Mouse (Mus musculus) kidney, postnatal 0 days (tissue): ENCODE results near the gene Casq2. TPM values are rescaled to one million over a fixed set of nuclear protein-coding genes. Genes with fewer than 3 reads are reported as not detected.

Experiments used
- ATAC-seq: fragments of 200-750 bp; cut with Nextera tagmentation; replicated peaks from 2 replicates; pipeline ENCODE4 v1.8.0; 2017; ENCODE audit warnings: low read depth, moderate number of reproducible peaks, moderate TSS enrichment, moderate library complexity; ENCODE audit not compliant: low FRiP score
- DNase-seq: peaks from one replicate; pipeline ENCODE4 v3.0.0-alpha.2; 2016; ENCODE audit warnings: low spot score
- H3K27ac ChIP-seq: fragments of 300-500 bp; sonication (generic); 2 replicates; pipeline ENCODE4 v1.5.1; 2014; ENCODE audit warnings: mild to moderate bottlenecking
- H3K27me3 ChIP-seq: fragments of 300-500 bp; sonication (generic); 2 replicates; pipeline ENCODE4 v1.6.1; 2014; ENCODE audit warnings: low read length, mixed read lengths; ENCODE audit not compliant: insufficient read depth
- H3K36me3 ChIP-seq: fragments of 300-500 bp; sonication (generic); 2 replicates; pipeline ENCODE4 v1.6.1; 2014; ENCODE audit warnings: low read length, mixed read lengths; ENCODE audit not compliant: insufficient read depth
- H3K4me1 ChIP-seq: fragments of 300-500 bp; sonication (generic); replicated peaks from 2 replicates; pipeline ENCODE4 v1.6.1; 2014; ENCODE audit warnings: antibody characterized with exemption, low read length, mixed read lengths; ENCODE audit not compliant: insufficient read depth
- H3K4me2 ChIP-seq: fragments of 300-500 bp; sonication (generic); 2 replicates; pipeline ENCODE4 v1.6.1; 2014; ENCODE audit warnings: mild to moderate bottlenecking, low read length, moderate library complexity, mixed read lengths
- H3K4me3 ChIP-seq: fragments of 300-500 bp; sonication (generic); replicated peaks from 2 replicates; pipeline ENCODE4 v1.5.1; 2014; ENCODE audit warnings: low read depth, low read length
- H3K9ac ChIP-seq: fragments of 300-500 bp; sonication (generic); 2 replicates; pipeline ENCODE4 v1.6.1; 2014; ENCODE audit warnings: low read depth, low read length
- H3K9me3 ChIP-seq: fragments of 300-500 bp; sonication (generic); replicated peaks from 2 replicates; pipeline ENCODE4 v1.6.1; 2016; ENCODE audit warnings: low read length, inconsistent platforms, mixed read lengths
- CTCF ChIP-seq: IDR thresholded peaks from 2 replicates; pipeline ENCODE4 v1.5.1; 2016; ENCODE audit warnings: antibody characterized with exemption, low read depth, mild to moderate bottlenecking, moderate library complexity
- WGBS: fragments of 180-500 bp; shearing (Covaris S2); extraction: QIAGEN DNeasy Blood & Tissue Kit; methylation state at CpG from one replicate; pipeline ENCODE4 v1.1.7; 2014; 5-methylcytosine and 5-hydroxymethylcytosine counted together
- polyA plus RNA-seq: library from polyadenylated mRNA; unstranded; fragments of >200 nt; fragmentation: Nextera tagmentation; extraction: Ambion mirVana; gene quantifications from 2 replicates; pipeline ENCODE4 v1.2.1, GENCODE M21; 2015

Casq2 gene
- polyA plus RNA-seq, 1 experiment from 2014 or later, result 0.47 TPM

- ATAC-seq, result peak; percentile 59; the same call in 1 of the 2 replicates
- Histone ChIP-seq H3K4me1 (peaks cover 11% of the 10 kb centered on the region), H3K27me3 (no peaks in the 10 kb centered on the region), H3K36me3 (no peaks in the 10 kb centered on the region), H3K4me2 (no peak overlapping the region), H3K9me3 (no peaks in the 10 kb centered on the region), H3K4me3 (no peak overlapping the region), H3K27ac (peak overlapping the region; percentile 48), H3K9ac (no peak overlapping the region)
- TF ChIP-seq CTCF, result no peak
- peak; percentile 68 for DNase-seq
- 12% methylated on average over 10 of the region's 10 CpGs for WGBS
Observed at GRCm38 (mm10) chr3:102135389-102136113, 49.3 kb downstream of the Casq2 start.

- no peak overlapping the region for H3K4me2 ChIP-seq
- ATAC-seq, result no peak
- no peak overlapping the region for H3K9ac ChIP-seq
- TF ChIP-seq CTCF, result no peak
- no peak overlapping the region for H3K27ac ChIP-seq
- no peak for DNase-seq
- H3K9me3 ChIP-seq, result no peaks in the 10 kb centered on the region
- H3K36me3 ChIP-seq, result no peaks in the 10 kb centered on the region
- H3K4me1 ChIP-seq, result peaks cover 11% of the 10 kb centered on the region
- H3K4me3 ChIP-seq, result no peak overlapping the region
- no peaks in the 10 kb centered on the region for H3K27me3 ChIP-seq
- 70% methylated on average over 10 of the region's 10 CpGs for WGBS
Observed at GRCm38 (mm10) chr3:102137158-102137557, 50.9 kb downstream of the Casq2 start.

DNA sequence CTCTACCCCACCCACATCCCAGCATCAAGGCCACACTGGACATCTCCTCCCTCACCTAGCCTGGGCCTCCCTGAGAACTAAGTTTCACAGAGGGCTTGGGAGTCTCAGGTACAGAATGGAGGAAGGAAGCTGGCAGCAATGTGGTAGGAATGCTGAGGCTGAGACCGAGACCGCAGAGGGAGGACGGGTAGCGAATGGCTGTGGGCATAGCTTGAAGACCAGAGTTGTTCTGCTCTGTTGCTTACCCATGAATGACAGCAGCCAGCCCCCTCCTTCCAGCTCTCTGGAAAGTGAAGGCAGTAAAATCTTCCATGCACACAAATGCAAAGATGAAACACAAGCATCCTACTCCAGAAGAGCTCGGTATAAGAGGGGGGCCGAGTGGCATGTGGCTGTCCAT lies 52.7 kb downstream of the Casq2 start:
- no peak for TF ChIP-seq CTCF

GRCm38 (mm10) chr3:102140606-102141005 lies 54.4 kb downstream of the Casq2 start:
- 74% methylated on average over 6 of the region's 6 CpGs for WGBS
- no peak overlapping the region for H3K27ac ChIP-seq
- DNase-seq, result no peak

More for the DNA sequence above, 52.7 kb downstream of the Casq2 start:
- H3K9me3 ChIP-seq, result no peaks in the 10 kb centered on the region
- no peaks in the 10 kb centered on the region for H3K36me3 ChIP-seq
- no peak; the same call in 1 of the 2 replicates for ATAC-seq
- WGBS, result 37% methylated on average over 6 of the region's 6 CpGs
- no peak overlapping the region for H3K27ac ChIP-seq
- H3K4me2 ChIP-seq, result no peak overlapping the region
- no peaks in the 10 kb centered on the region for H3K27me3 ChIP-seq
- H3K4me1 ChIP-seq, result peaks cover 11% of the 10 kb centered on the region
- DNase-seq, result peak; percentile 50
- H3K9ac ChIP-seq, result no peak overlapping the region
- no peak overlapping the region for H3K4me3 ChIP-seq

DNA sequence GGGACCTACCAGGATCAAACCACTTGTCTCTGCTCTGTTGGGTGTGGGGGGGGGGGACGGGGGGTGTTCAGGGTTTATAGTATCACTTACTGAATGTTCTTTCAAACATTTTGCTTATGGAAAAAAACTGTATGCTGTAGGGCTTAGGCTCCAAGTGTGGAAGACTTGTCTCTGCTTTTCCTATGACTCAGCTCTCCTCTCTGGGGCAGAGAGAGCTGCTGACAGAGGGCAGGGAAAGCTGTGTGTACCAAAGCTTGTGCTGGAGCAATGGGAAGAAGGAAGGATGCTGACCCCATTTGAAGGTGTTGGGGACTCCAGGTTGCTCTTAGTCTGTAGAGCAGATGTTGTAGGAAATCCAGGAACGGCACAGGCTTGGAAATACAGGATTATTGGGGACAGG lies 55.2 kb downstream of the Casq2 start:
- Histone ChIP-seq H3K27ac (no peak overlapping the region), H3K36me3 (no peaks in the 10 kb centered on the region), H3K9me3 (no peaks in the 10 kb centered on the region), H3K4me1 (no peaks in the 10 kb centered on the region), H3K4me2 (no peak overlapping the region), H3K4me3 (no peak overlapping the region), H3K9ac (no peak overlapping the region), H3K27me3 (no peaks in the 10 kb centered on the region)
- DNase-seq (no peak), ATAC-seq (no peak)
- 76% methylated on average over 2 of the region's 2 CpGs for WGBS
- no peak for TF ChIP-seq CTCF

More at GRCm38 (mm10) chr3:102140606-102141005, 54.4 kb downstream of the Casq2 start:
- no peaks in the 10 kb centered on the region for H3K27me3 ChIP-seq
- no peak overlapping the region for H3K4me3 ChIP-seq
- no peak overlapping the region for H3K4me2 ChIP-seq
- H3K9ac ChIP-seq, result no peak overlapping the region
- H3K9me3 ChIP-seq, result no peaks in the 10 kb centered on the region
- ATAC-seq, result no peak
- H3K4me1 ChIP-seq, result peaks cover 7% of the 10 kb centered on the region
- no peaks in the 10 kb centered on the region for H3K36me3 ChIP-seq
- TF ChIP-seq CTCF, result no peak

GRCm38 (mm10) chr3:102141893-102142292 lies 55.7 kb downstream of the Casq2 start:
- no peak for TF ChIP-seq CTCF
- no peak overlapping the region for H3K4me3 ChIP-seq
- DNase-seq (no peak), ATAC-seq (no peak)
- H3K27ac ChIP-seq, result no peak overlapping the region
- H3K9ac ChIP-seq, result no peak overlapping the region
- no peaks in the 10 kb centered on the region for H3K9me3 ChIP-seq
- H3K36me3 ChIP-seq, result no peaks in the 10 kb centered on the region
- H3K4me1 ChIP-seq, result no peaks in the 10 kb centered on the region
- no peaks in the 10 kb centered on the region for H3K27me3 ChIP-seq
- 72% methylated on average over 6 of the region's 6 CpGs for WGBS
- no peak overlapping the region for H3K4me2 ChIP-seq
